Mouse (Mus musculus) liver, embryonic 14.5 days (tissue): Measurements from ENCODE around the gene Atg4b.

Experiments used
- CTCF ChIP-seq: IDR thresholded peaks from 2 replicates; pipeline ENCODE4 v1.5.1; 2016; ENCODE audit warnings: antibody characterized with exemption, low read depth, control low read depth
- EP300 ChIP-seq: IDR thresholded peaks from 2 replicates; pipeline ENCODE4 v1.6.1; 2016; ENCODE audit warnings: antibody characterized with exemption, low read depth

GRCm38 (mm10) chr1:93800670-93801503 is 49.6 kb downstream of the Atg4b start:
- TF ChIP-seq CTCF: no peak
- no peak for TF ChIP-seq EP300
